Mouse (Mus musculus) spleen, postnatal 36 days (tissue): ENCODE measurements around the gene Gdf15.

Experiments used
- DNase-seq, 2 experiments: peaks; one replicate each; pipeline ENCODE4 v3.0.0; 2022; ENCODE audit warnings: low spot score in 2 of 2, mixed read lengths in 1 of 2

The Gdf15 gene

GRCm38 (mm10) chr8:70632346-70632892 lies at the start of gene Gdf15:
Gene Gdf15 (minus strand): TSS chr8:70632456.
- no peak for DNase-seq

- DNase-seq = no peak
Measured at GRCm38 (mm10) chr8:70681410-70681809, 49.2 kb upstream of the Gdf15 start.

- no peak for DNase-seq
Measured at GRCm38 (mm10) chr8:70680039-70680438, 47.8 kb upstream of the Gdf15 start.

- no peak for DNase-seq
Measured at GRCm38 (mm10) chr8:70679404-70679803, 47.1 kb upstream of the Gdf15 start.

GRCm38 (mm10) chr8:70678679-70679078 lies 46.4 kb upstream of the Gdf15 start:
- DNase-seq = no peak

- no peak for DNase-seq
Measured at GRCm38 (mm10) chr8:70677451-70678080, 45.3 kb upstream of the Gdf15 start.

- DNase-seq = peak; percentile 60 to 62
Measured at GRCm38 (mm10) chr8:70675336-70675735, 43.1 kb upstream of the Gdf15 start.

GRCm38 (mm10) chr8:70674716-70675115 lies 42.5 kb upstream of the Gdf15 start:
- DNase-seq = peak in 1 of 2 experiments; percentile 43

- DNase-seq = no peak
Measured at GRCm38 (mm10) chr8:70674109-70674508, 41.9 kb upstream of the Gdf15 start.

GRCm38 (mm10) chr8:70673079-70673856 lies 41.0 kb upstream of the Gdf15 start, which contains the start of gene Lsm4:
Gene Lsm4 (plus strand): TSS chr8:70673248.
- DNase-seq = peak; percentile 97 to 99

GRCm38 (mm10) chr8:70672325-70673078 lies 40.2 kb upstream of the Gdf15 start:
- DNase-seq = no peak

GRCm38 (mm10) chr8:70671615-70672324 lies 39.5 kb upstream of the Gdf15 start:
- DNase-seq = no peak

GRCm38 (mm10) chr8:70667071-70667470 lies 34.8 kb upstream of the Gdf15 start:
- no peak for DNase-seq

GRCm38 (mm10) chr8:70665599-70665998 lies 33.3 kb upstream of the Gdf15 start:
- no peak for DNase-seq

GRCm38 (mm10) chr8:70664631-70665030 lies 32.4 kb upstream of the Gdf15 start:
- DNase-seq = no peak

GRCm38 (mm10) chr8:70663691-70664090 lies 31.4 kb upstream of the Gdf15 start:
- DNase-seq = no peak

- no peak for DNase-seq
Measured at GRCm38 (mm10) chr8:70660273-70660725, 28.0 kb upstream of the Gdf15 start, which contains the start of gene Pgpep1. Gene Pgpep1 (minus strand): TSS chr8:70660388.

GRCm38 (mm10) chr8:70659604-70660272 lies 27.5 kb upstream of the Gdf15 start:
- DNase-seq = peak; percentile 85 to 86

GRCm38 (mm10) chr8:70658897-70659603 lies 26.8 kb upstream of the Gdf15 start:
- DNase-seq = no peak

GRCm38 (mm10) chr8:70657739-70658138 lies 25.5 kb upstream of the Gdf15 start:
- no peak for DNase-seq
